In the genomic region with DNA sequence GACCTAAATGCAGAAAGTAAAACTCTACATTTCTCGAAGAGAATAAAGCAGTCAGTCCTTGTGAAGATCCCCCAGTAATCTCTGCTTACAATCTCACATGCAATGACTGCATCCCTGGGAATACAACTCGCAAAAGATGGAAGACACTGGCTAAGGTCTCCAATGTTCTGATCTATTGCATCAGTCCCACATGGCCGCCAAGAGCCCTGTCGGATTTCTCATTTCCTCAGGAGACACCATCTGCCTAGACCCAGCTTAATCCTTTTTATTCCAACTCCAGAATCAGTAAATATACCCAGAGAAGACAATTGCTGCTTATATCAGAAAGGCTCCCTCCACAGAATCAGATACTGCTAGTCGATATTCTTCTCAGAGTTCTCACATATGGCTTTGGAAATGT, we compare ENCODE assay signal across 8 mouse cellular contexts.
DNase-seq lines count a peak whose midpoint lies in the region.
"Had no signal": no experiment of that assay in that cellular context is flagged by ENCODE, and none has a peak within 500 bp of the region (broad histone marks: within the 10 kb centered on the region; RNA-seq: fewer than 3 reads in every experiment).

No protein-coding gene starts in this region.

- peak; percentile 45 to 46 for DNase-seq in cerebellum, postnatal 10 days
- no peak for DNase-seq in cerebellum, adult 9-10 months
- peak; percentile 72 for DNase-seq in heart, adult 11 months
- DNase-seq in heart, adult 9 months (ENCODE audit: low spot score in 2 of 2) = no peak
- DNase-seq in liver = no peak
- DNase-seq: adrenal gland, postnatal 25 days; cerebellum, adult 11-12 months; forebrain, postnatal 0 days had no signal

Comparison
In these comparisons a context has a peak if more than half of its experiments do, and no peak if none do; other contexts are left out.
1. DNase-seq: peak in cerebellum, postnatal 10 days (2 of 2) and heart, adult 11 months (single experiment); none in cerebellum, adult 9-10 months (single experiment), heart, adult 9 months (0 of 2) and liver (single experiment).